Mouse (Mus musculus) cerebellum, adult 8-10 months (tissue): Measurements from ENCODE around the gene Gm28047.

Experiments used
- DNase-seq: peaks from one replicate; pipeline ENCODE4 v3.0.0; 2022

Gm28047 gene

GRCm38 (mm10) chr15:102515261-102515660, 109.6 kb downstream of the Gm28047 start:
- no peak for DNase-seq

GRCm38 (mm10) chr15:102513004-102513403, 111.9 kb downstream of the Gm28047 start:
- DNase-seq, result no peak

GRCm38 (mm10) chr15:102512471-102512870, 112.4 kb downstream of the Gm28047 start:
- no peak for DNase-seq

- no peak for DNase-seq
Measured at GRCm38 (mm10) chr15:102512010-102512409, 112.9 kb downstream of the Gm28047 start.

- DNase-seq, result peak; percentile 32
Measured at GRCm38 (mm10) chr15:102511285-102511833, 113.5 kb downstream of the Gm28047 start.

- peak; percentile 74 for DNase-seq
Measured at GRCm38 (mm10) chr15:102510590-102511284, 114.1 kb downstream of the Gm28047 start.

GRCm38 (mm10) chr15:102510110-102510509, 114.8 kb downstream of the Gm28047 start:
- peak; percentile 30 for DNase-seq

- DNase-seq, result peak; percentile 10
Measured at GRCm38 (mm10) chr15:102508336-102508735, 116.5 kb downstream of the Gm28047 start.

- DNase-seq, result no peak
Measured at GRCm38 (mm10) chr15:102507561-102507960, 117.3 kb downstream of the Gm28047 start.

GRCm38 (mm10) chr15:102506864-102507263, 118.0 kb downstream of the Gm28047 start:
- no peak for DNase-seq

GRCm38 (mm10) chr15:102506464-102506830, 118.4 kb downstream of the Gm28047 start:
- DNase-seq, result no peak

GRCm38 (mm10) chr15:102505770-102506463, 119.0 kb downstream of the Gm28047 start:
- no peak for DNase-seq

GRCm38 (mm10) chr15:102505073-102505769, 119.6 kb downstream of the Gm28047 start:
- peak; percentile 10 for DNase-seq

- DNase-seq, result peak; percentile 10
Measured at GRCm38 (mm10) chr15:102503924-102504782, 120.7 kb downstream of the Gm28047 start.

GRCm38 (mm10) chr15:102503447-102503846, 121.4 kb downstream of the Gm28047 start, which contains the start of gene Gm10337:
Gm10337 (plus strand) TSS chr15:102503722.
- DNase-seq, result no peak

GRCm38 (mm10) chr15:102502254-102502840, 122.5 kb downstream of the Gm28047 start:
- DNase-seq, result peak; percentile 4

- no peak for DNase-seq
Measured at GRCm38 (mm10) chr15:102501084-102501814, 123.6 kb downstream of the Gm28047 start.

- no peak for DNase-seq
Measured at GRCm38 (mm10) chr15:102500479-102500878, 124.4 kb downstream of the Gm28047 start.

GRCm38 (mm10) chr15:102499851-102500250, 125.0 kb downstream of the Gm28047 start:
- no peak for DNase-seq

- no peak for DNase-seq
Measured at GRCm38 (mm10) chr15:102499370-102499769, 125.5 kb downstream of the Gm28047 start.

- no peak for DNase-seq
Measured at GRCm38 (mm10) chr15:102498322-102498721, 126.5 kb downstream of the Gm28047 start.
